Mouse (Mus musculus) thymus, adult 18-20 months (tissue): ENCODE data around the gene Gdpd1.
"Not testable (repeated sequence)": the region's sequence is repeated elsewhere in the genome, so short reads cannot be mapped to it uniquely, and the experiment has no call there.

Experiments
- DNase-seq, 2 experiments: peaks; one replicate each; pipeline ENCODE4 v3.0.0; 2022; ENCODE audit warnings: mixed read lengths in 2 of 2

Gdpd1 gene

DNA sequence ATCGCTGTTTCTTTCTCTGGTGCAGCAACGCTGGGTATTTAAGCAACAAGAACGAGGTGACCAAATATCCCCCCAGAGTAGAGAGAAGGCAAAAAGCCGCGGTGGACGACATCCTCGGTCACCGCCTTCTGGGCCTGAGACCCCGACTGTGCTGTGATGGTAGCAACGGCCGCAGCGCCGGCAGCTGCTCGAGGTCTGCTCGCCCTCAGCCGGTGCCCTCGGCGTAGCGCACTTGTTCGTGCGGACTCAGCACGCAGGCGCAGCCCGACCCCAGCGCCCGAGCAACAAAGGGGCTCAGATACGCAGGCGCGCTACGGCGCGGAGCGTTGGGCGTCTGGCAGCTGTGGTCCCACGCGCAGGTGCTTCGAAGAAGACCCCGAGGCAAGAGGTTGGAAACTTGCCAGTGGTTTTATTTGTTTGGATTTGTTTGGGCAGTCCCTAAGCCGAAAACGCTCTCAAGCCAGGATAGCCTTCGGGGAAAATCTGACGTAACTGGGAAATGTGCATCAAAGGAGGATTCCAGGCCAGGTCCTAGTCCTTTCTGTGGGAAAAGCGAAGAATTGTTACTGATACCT lies at the start of gene Gdpd1:
Gdpd1 (minus strand) TSS at position 197 of the 575 bp plus-strand sequence.
- DNase-seq: peak; percentile 91

DNA sequence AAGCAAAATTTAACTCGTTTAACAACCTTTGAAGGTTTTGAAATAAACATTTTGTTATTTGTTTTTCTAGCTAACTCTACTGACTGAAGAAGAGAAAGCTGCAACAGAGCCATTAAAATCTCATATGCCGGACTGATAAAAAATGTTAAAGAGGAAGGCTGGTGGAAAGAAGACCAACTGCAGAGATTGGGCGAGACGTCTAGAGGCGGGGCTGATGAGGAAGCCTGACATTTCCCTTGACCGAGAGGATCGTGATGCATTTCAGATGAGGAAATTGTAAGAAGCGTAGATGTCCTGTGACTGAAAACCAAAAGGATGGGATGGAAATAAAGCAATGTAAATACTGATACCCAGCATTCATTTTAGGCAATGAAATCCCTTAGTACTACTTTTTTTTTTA lies 48.0 kb upstream of the Gdpd1 start:
- no peak for DNase-seq

DNA sequence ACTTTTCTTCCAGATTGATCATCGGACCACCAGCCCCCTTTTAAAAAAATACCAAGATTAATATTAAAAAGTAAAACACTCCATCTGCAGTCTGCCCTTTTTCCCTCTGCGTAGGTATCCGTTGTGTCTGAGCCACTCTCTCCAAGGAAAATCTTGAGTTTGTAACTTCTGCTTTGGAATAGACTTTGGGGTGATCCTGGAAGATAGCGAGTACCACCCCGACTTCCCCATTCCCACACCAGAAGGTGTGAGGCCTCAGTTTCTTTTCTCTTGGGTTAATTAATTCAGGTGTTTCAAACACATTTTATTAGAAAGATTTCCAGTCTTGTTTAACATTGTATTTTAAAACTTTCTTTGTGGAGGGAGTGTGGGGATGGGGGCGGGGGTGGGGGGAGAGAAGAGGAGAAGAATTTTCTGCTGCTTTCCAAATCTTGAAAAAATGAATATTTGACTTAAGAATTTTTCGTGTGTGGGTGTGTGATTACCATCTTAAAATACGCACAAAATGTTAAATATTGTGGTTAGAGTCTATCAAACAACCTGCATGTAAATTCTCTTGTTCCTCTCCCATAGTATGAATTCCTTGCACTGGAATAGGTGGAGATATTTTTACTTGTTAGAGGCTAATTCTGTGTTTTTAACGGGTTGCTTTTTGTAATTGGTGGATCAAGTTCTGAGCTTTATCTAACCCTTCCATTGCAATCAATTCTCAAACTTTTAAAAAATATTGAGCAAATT lies 36.5 kb upstream of the Gdpd1 start:
- DNase-seq: no peak

DNA sequence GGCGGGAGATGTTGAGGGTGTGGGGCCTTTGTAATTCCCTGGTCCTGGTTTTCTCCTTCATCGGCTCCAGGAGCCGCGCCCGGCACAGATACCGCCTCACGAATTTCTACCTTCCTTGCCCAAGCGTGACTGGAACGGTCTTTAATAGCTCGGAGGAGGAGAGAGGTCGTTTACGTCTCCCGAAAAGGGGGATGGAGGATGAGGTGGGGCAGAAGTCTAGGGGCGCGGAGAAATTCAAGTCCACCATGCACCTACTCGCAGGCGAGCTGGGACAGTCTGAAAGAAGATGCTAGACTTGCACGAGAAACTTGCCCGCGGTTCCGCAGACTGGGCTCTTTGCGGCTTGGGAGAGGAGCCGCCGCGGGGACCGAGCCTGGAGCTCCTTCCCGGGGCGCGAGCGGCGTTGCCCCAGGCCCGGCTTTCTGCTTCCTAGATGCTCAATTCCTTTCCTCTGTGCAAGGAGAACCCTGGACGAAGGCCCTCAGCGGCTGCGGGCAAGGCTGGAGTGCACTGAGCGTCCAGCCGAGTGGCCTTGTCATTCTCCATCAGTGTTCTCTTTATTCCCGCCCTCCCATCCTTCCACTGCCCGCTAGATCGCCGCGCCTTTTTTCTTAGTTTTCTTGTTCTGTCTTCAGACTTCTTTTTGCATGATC lies 35.8 kb upstream of the Gdpd1 start:
- peak in 1 of 2 experiments; percentile 14 for DNase-seq

DNA sequence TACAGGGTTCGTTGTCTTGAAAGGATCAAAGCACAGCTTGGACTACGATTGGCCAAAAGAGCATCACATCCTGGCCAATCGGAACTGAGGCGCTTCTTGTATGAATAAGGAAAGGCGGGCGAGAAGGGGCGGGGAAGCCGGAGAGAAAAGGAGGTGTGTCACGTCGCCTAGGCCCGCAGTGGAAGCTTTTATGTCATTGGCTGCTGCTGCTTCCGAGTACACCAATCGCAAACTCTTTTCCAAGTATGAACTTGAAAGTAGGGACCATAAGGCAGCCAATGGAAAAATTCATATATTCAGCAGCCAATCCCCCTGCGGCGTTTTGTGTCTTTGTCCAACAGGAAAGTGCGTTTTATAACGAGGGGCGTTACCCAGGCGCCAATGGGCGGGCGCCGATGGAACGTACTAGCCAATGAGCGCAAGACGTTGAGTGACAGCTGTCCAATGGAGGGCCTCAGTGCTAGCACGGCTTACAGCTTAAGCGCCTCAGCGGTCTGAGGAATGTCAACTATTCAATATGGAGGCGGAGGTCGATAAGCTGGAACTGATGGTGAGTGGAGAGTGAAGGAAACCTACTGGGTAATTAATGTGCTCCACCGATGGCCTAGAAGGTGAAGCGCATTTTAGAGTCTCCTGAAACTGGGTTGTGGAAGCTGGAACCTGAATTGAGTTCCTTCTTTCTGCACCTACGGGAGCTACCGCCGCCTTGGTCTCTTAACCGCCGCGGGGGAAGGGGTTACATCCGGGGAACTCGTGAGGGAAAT lies 35.1 kb upstream of the Gdpd1 start, which contains the start of gene Ska2:
Ska2 (plus strand) TSS at position 480 of the 764 bp plus-strand sequence.
- peak; percentile 97 to 99 for DNase-seq

DNA sequence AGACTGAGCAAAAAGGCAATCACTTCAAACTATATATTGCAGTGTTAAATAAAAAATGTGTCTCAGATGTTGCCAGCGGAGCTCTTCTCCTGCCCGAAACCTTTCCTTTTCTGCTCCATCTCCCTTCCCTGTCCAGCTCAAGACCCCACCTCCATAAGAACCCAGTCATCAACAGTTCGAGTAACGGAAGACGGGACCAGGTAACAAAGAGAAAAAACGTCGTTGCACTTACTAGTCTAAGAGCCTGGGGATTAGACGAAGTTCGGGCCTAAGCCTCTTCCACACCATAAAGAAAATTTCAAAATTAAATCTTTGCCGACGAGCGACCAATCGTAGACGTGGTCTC lies 34.5 kb upstream of the Gdpd1 start, which contains the start of gene Prr11:
Prr11 (minus strand) TSS at position 300 of the 346 bp plus-strand sequence.
- DNase-seq: no peak

DNA sequence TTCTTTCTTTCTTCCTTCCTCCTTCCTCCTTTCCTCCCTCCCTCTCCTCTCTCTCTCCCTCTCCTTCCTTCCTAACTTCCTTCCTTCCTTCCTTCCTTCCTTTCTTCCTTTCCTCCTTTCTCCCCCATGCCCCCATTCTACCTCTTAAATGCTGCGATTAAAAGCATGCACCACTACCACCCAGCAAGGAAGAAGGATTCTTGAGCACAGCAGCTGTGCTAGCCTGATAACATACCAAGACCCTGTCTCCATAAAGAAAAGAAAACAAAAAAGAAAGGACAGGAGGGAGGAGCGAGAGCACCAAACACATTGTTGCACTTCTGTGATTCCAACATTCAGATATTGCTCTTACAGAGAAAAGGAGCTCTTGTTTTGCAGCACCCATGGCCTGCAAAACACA lies 13.3 kb upstream of the Gdpd1 start:
- DNase-seq: no peak

DNA sequence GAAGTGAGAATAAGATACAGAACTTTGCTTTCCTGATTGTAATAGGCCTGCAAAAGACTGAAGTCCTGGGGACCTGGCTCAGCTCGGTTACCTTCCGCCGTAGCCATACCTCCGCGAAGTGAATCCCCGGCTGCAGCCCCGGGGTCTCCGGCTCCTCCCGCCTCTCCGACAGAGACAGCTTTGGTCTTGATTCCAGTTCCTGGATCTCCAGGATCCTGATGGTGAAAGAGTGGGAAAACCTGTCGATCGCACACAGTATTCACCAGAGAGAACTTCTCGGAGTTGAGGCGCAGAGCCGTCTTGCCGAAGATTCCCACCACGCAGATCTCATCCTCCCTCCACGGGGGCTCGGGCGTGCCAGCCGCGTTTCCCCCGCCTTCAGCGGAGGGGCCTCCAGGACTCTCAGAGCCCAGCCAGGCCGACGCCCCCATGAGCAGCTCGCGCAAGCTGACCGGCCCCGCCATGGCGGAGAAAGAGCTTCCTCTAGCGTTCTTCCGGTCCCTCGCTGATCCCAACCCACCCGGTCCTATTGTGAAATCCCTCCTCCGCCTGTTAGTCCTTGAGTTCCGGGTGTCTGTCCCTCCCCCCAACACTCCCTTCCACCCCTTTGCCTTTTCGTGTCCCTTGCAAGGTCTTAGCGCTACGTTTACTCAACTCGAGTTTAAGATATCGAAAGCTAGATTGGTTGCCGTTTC lies 12.6 kb upstream of the Gdpd1 start, which contains the start of gene Smg8:
Smg8 (minus strand) TSS at position 485 of the 695 bp plus-strand sequence.
- peak; percentile 62 to 73 for DNase-seq

DNA sequence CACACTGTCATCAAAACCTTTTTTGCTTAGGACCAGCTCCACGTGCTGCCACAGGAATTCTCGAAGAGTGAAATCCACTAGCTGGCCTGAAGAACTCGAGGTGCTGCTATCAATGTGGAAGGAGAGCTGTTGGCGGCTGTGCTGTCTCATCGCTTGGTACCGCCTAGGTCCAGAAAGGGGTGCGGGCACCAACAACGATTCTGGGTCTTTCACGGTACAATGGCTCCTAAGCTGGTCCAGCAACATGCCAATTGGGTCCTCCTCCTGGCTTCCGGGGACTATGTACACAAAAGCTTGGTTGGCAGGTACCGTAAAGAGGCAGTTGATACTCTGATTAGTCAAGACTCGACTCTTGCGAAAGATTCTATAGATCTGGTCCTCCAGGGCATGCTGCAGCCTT lies 11.6 kb upstream of the Gdpd1 start:
- DNase-seq: no peak

DNA sequence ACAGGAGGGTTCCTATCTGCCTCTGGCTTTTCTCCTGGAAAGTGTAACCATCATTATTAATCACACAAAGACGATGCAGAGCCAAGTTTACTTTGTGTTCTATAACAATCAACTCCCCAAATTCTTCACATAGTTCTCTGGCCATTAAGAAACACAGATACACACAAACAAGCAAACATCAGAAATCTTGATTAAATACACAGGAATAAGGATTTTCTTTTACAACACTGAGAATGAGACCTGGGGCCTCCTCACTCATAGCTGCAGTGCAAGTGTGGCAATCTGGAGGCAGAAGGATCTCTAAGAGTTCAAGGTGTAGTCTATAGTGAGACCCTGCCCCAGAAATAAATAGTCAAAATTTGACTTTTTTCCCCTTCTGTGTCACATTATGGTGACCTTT lies 9.8 kb upstream of the Gdpd1 start:
- no peak for DNase-seq

DNA sequence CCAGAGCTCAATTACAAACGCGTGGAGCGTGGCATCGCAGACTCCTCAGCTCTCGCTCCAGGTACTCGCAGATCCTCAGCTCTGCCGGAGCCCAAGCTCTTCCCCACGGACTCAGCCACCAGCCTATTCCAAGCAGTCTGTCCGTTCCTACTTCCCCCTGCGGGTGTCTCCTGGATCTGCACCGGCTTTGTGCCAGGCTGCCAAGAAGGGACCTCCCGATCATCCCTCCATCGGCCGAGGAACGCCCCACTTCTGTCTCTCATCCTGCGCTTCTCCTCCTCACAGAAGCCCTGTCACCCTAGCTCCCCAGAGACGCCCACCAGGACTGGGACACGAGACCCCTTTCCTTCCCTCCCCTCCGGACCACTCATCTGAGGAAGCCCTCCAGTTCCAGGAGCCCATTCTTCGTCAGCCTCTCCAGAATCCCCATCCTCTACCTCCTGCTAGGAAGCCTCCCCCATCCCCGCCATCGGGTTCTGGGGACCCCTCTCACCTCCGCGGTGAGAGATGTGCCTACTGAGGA lies 458 bp downstream of the Gdpd1 start:
- peak; percentile 23 to 40 for DNase-seq

DNA sequence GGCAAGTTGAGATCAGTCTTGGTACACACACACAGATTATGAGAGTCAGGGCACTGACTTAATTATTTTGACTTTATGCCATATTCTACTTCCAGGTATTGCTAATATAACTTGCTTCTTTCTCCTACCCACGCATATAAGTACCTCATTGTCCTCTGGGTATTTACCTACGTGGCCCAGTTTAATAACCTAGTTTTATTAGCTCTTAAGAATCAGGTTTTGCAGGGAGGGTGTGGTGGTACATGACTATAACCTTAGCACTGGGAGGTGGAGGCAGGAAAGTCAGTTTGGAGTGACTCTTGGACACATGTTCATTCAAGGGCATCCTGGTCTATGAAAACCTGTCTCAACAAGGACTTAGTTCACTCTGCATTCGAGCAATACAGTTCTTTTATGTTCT lies 11.8 kb downstream of the Gdpd1 start:
- DNase-seq: no peak

DNA sequence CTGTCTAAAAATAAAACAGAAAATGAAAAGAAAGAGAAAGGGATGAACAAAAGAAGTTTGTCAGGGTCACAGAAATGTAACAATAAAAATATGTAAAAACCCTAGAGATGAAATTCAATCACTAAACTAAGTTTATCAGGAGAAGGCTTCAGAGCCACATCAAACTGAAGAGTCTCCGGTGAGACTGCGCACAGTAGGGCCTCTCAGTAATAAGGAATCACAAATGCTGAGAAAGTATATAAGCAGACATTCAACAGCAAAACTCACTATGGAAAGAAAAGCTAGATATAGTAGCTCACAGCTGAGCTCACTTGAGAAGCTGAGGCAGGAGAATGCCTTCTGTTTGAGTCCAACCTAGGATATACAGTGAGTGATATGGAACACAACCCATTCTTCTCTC lies 13.5 kb downstream of the Gdpd1 start:
- DNase-seq: no peak

DNA sequence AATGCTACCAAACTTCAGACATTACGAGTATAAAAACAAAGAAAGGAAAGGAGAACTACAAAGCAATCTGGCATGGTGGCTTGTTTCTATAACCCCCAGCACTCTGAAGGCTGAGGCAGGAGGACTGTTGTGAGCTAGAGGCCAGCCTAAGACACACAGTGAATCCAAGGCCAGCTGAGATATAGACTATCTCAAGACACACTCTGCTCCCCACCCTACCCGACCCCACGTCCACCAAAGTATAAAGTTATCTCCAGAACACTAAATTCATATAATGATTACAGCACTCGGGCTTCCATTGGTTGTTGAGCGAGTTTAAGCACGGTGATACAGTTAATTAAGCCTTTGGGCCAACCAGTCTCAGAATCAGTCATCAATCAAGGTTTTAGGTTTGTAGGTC lies 17.6 kb downstream of the Gdpd1 start:
- no peak for DNase-seq

DNA sequence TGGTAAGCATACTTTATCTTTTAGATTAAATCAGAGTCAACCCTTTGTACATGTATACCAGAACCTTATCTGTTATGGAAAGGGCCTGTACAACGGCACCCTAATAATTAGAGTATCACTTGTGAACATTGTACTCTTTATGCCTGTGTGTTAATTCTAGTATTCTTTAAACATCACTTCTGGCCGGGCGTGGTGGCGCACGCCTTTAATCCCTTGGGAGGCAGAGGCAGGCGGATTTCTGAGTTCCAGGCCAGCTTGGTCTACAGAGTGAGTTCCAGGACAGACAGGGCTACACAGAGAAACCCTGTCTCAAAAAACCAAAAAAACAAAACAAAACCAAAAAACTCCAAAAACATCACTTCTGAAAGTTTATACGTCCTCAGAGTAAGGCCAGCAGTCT lies 25.0 kb downstream of the Gdpd1 start:
- not testable (repeated sequence) for DNase-seq

DNA sequence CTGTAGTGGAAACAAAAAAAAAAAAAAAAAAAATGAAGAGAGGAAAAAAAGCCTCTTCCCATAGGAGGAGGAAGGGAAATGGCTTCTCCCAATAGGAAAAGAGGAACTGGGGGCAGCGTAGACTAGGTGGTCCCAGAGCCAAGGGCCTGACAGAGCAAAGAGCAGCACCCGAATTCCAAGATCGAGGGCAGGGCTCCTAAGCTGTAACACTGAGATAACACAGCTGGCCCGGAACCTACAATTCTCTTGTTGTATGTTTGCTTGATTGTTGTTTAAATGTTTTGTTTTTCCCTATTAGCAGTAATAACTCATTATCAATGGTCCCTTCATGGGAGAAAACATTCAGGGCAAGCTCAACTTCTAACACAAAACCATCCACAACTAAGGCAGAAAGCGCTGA lies 26.9 kb downstream of the Gdpd1 start:
- DNase-seq: no peak

DNA sequence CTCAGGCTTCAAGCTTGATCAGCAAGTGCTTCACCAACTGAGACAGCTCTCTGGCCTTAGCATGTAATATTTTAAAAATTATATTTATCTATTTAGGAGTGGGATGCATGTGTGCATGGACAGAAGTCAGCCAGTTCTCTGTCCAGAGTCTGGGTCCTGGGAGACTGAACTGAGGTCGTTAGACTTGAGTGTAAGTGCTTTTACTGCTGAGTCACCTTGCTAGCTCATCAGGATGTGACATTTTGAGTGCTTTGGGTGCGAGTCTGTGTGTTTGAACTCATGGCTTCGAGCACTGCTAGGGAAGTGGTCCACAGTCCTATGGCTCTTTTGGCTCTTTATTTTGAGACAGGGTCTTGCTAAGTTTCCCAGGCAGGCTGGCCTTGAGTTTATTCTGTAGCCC lies 30.8 kb downstream of the Gdpd1 start:
- no peak for DNase-seq

DNA sequence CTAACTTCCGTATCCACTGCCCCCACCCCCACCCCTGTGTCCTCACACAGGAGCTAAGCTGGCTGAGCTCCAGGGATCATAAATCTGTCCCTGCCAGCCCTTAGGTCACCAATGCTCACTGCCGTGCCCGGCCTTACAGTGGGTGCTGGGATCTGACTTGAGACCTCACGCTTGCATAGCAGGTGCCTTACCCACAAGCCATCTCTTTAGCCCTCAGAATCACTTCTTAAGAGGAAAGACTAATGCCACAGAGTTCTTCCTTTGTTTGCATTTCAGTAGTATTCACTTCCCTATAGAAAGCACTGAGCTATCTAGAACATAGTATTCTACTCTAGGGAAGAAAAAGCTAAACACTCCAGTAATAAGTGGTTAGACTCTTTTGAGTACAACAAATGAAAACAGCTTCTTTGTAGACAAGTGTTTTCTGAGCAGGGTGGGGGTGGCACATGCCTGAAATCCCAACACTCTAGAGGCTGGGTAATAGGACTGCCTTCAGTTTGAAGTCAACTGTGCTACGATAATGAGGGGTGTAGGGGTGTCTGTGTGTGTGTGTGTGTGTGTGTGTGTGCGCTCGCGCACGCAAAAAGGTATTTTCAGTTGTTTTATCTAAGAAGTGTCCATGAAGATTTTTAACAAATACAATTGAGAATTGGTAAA lies 34.4 kb downstream of the Gdpd1 start:
- no peak for DNase-seq

DNA sequence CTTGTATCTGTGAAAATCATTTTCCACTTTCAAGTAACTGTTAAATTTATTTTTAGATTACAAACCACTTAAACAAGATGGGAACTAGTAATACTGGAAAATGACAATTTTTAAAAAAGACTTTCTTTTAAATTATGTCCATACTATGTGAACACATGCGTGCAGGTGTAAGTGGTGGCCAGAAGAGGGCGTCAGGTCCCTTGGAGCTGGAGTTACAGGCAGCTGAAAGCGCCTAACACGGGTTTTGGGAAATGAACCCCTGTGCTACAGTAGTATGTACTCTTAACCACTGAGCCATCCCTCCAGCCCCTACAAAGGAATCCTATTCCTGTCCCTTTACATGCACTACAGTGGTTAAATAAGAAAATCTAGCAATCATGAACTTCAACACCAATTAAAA lies 37.7 kb downstream of the Gdpd1 start:
- DNase-seq: no peak

DNA sequence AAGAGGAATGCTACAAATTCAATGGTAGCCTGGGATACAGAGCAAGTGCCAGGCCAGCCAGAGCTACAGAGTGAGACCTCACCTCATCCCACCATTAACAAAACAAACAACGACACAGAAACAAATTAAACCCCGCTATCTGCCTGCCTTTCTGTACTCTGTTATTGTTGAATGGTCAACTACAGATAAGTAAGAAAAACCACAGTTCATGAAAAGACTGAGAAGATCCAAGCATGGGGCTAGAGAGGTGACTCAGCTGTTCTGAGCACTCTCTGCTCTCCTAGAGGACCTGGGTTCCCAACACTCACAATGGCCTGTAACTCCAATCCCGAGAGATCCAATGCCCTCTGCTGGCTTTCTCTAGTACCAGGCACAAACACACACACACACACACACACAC lies 45.6 kb downstream of the Gdpd1 start:
- no peak for DNase-seq

DNA sequence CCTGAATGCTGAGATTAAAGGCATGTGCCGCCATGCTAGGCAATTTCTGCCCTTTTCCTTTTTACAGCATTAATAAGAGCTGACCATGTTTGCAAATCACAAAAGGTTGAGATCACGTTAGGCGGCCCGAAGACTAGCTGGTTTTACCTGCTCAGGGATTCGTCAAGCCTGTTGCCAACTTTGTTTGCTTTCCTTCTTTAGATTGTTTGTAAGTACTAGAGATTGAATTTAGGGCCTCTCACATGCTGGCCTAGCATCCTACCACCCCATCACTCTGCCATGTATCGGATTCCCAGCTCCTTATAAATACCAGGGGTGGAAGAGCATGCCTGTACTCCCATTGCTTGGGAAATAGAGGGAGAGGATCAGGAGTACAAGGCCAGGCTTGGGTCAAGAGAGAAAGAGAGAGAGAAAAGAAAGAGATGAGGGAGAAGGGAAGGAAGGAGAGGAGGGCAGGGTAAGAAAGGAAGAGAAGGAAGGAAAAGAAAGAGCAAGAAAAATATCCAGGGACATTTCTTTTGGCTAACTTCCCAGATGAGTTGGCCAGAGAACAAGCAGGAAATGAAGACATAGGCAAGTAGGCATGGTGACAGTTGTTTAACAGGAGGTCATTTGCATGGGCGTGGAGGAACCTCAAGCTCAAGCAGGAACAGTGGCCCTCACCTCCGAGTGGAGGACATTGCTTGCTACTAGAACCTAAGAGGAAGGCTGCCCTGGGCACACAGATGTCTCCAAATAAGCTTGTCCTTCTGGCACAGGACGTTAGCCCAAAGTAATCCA lies 47.6 kb downstream of the Gdpd1 start:
- DNase-seq: no peak
